Comparison of ENCODE assay signal across 25 mouse cellular contexts in genomic region chr6:127655988-127656387, GRCm38 (mm10).
"Had no signal": no experiment of that assay in that cellular context is flagged by ENCODE, and none has a peak within 500 bp of the region (broad histone marks: within the 10 kb centered on the region; RNA-seq: fewer than 3 reads in every experiment).

No protein-coding gene starts in this region.

- ATAC-seq: intestine, postnatal 0 days; liver, postnatal 0 days; lung, postnatal 0 days had no signal

- H3K4me3 ChIP-seq: layer of hippocampus, adult 2 months; limb, embryonic 12.5 days; limb, embryonic 15.5 days; midbrain, embryonic 12.5 days; myocyte; neural tube, embryonic 13.5 days; stomach, embryonic 15.5 days had no signal

- H3K9me3 ChIP-seq: limb, embryonic 15.5 days; midbrain, embryonic 12.5 days; neural tube, embryonic 13.5 days; stomach, embryonic 15.5 days had no signal

- H3K4me1 ChIP-seq: limb, embryonic 12.5 days; stomach, embryonic 15.5 days had no signal

- H3K27me3 ChIP-seq: limb, embryonic 15.5 days; midbrain, embryonic 12.5 days; neural tube, embryonic 13.5 days; stomach, embryonic 15.5 days had no signal

- H3K27ac ChIP-seq: kidney, postnatal 0 days; layer of hippocampus, adult 2 months; limb, embryonic 12.5 days; limb, embryonic 15.5 days; liver, embryonic 14.5 days; macrophage; midbrain, embryonic 12.5 days; neural tube, embryonic 13.5 days; stomach, embryonic 15.5 days had no signal

- H3K36me3 ChIP-seq: limb, embryonic 12.5 days; limb, embryonic 15.5 days; midbrain, embryonic 12.5 days; neural tube, embryonic 13.5 days; stomach, embryonic 15.5 days had no signal

- H3K4me2 ChIP-seq: limb, embryonic 12.5 days; limb, embryonic 15.5 days; liver, embryonic 11.5 days; lung, embryonic 14.5 days; midbrain, embryonic 12.5 days; neural tube, embryonic 13.5 days; stomach, embryonic 15.5 days had no signal

- H3K9ac ChIP-seq: limb, embryonic 12.5 days; limb, embryonic 15.5 days; liver, embryonic 14.5 days; liver, postnatal 0 days; lung, embryonic 14.5 days; midbrain, embryonic 12.5 days; neural tube, embryonic 13.5 days; stomach, embryonic 15.5 days had no signal

- DNase-seq: kidney, adult 2 months; kidney, postnatal 25 days; layer of hippocampus, adult 9-11 months; left cerebral cortex, postnatal 4 days; liver, postnatal 0 days; lung, embryonic 14.5 days; right cerebral cortex, adult 18-20 months; right cerebral cortex, postnatal 14 days; right cerebral cortex, postnatal 4 days; thymus, adult 2 months; thymus, postnatal 14 days; thymus, postnatal 4 days had no signal
